8 mouse cellular contexts compared by ENCODE assay signal in genomic region chr2:71982868-71983597, GRCm38 (mm10). TPM values are rescaled to one million over a fixed set of nuclear protein-coding genes. Genes with fewer than 3 reads are reported as not detected.
A peak's percentile ranks its signal among the peaks of the same experiment; 100 is the strongest.
DNase-seq lines count a peak whose midpoint lies in the region; ATAC-seq and TF ChIP-seq lines count a peak whose summit lies in the region.
"Had no signal": no experiment of that assay in that cellular context is flagged by ENCODE, and none has a peak within 500 bp of the region (broad histone marks: within the 10 kb centered on the region; RNA-seq: fewer than 3 reads in every experiment).

No protein-coding gene starts in this region.

- no peak for DNase-seq in kidney, postnatal 36 days
- DNase-seq in CH12.LX (ENCODE audit: extremely low read depth) (peak; percentile 33), MEL (ENCODE audit: low read depth, low spot score) (peak; percentile 52)
- peak; percentile 38 for DNase-seq in liver, embryonic 13.5 days
- DNase-seq in embryonic facial prominence, embryonic 10.5 days (ENCODE audit: low spot score), result no peak
- no peak for DNase-seq in right cerebral cortex, postnatal 10 days (ENCODE audit: low spot score in 2 of 2)
- DNase-seq: gastrocnemius, postnatal 14 days had no signal

- H3K9me3 ChIP-seq in kidney, embryonic 14.5 days (ENCODE audit: control insufficient read depth, low read length), result no peaks in the 10 kb centered on the region
- H3K9me3 ChIP-seq in CH12.LX (replicated peaks; ENCODE audit: low read length), result peaks cover 3% of the 10 kb centered on the region
- H3K9me3 ChIP-seq in MEL (replicated peaks; ENCODE audit: insufficient read depth, low read length), result no peaks in the 10 kb centered on the region
- no peaks in the 10 kb centered on the region for H3K9me3 ChIP-seq in liver, embryonic 13.5 days (replicated peaks)
- H3K9me3 ChIP-seq in embryonic facial prominence, embryonic 10.5 days, result no peaks in the 10 kb centered on the region

- peaks cover 5% of the 10 kb centered on the region for H3K27me3 ChIP-seq in kidney, embryonic 14.5 days (ENCODE audit: control insufficient read depth, insufficient read depth, low read length)
- H3K27me3 ChIP-seq in CH12.LX (replicated peaks) (no peaks in the 10 kb centered on the region), MEL (ENCODE audit: control insufficient read depth in 1 of 2, insufficient read depth in 2 of 2, low read length in 2 of 2) (peaks cover 0 to 2% of the 10 kb centered on the region in 2 experiments; a peak in 3 of 4 replicates)
- peaks cover 35% of the 10 kb centered on the region for H3K27me3 ChIP-seq in liver, embryonic 13.5 days
- H3K27me3 ChIP-seq in embryonic facial prominence, embryonic 10.5 days (replicated peaks; ENCODE audit: low read depth, poor library complexity, severe bottlenecking), result peaks cover 60% of the 10 kb centered on the region

- TF ChIP-seq EP300 in CH12.LX (IDR thresholded peaks at IDR 0.05; ENCODE audit: low read length) (no peak), MEL (IDR thresholded peaks at IDR 0.05; ENCODE audit: low read depth in 1 of 2, low read length in 2 of 2) (peak in 1 of 2 experiments; percentile 24; a peak in 1 of 4 replicates)

- dilution Hi-C loops in CH12.LX (cut with MboI; ENCODE audit: extremely low pct_ligation_motif_present, extremely low pct_unique_long_range_greater_than_20kb, low sequenced_read_pairs), result no loop called here

- no peak for TF ChIP-seq CTCF in CH12.LX (conservative IDR thresholded peaks at IDR 0.05 in 1 of 2, IDR thresholded peaks at IDR 0.05 in 1 of 2; ENCODE audit: low read depth in 2 of 2, low read length in 2 of 2)
- no peak for TF ChIP-seq CTCF in MEL (IDR thresholded peaks at IDR 0.05 in 2 of 3, conservative IDR thresholded peaks at IDR 0.05 in 1 of 3; ENCODE audit: control insufficient read depth in 1 of 3, insufficient read depth in 1 of 3, low read depth in 2 of 3, low read length in 3 of 3, poor library complexity in 1 of 3, severe bottlenecking in 1 of 3)

- H3K4me2 ChIP-seq in kidney, embryonic 14.5 days (replicated peaks; ENCODE audit: low read depth, low read length), result no peak overlapping the region
- H3K4me2 ChIP-seq in CH12.LX (ENCODE audit: insufficient read depth, low read depth, poor library complexity, severe bottlenecking), result no peak overlapping the region; the same call in 1 of the 2 replicates
- peak overlapping the region; percentile 33 for H3K4me2 ChIP-seq in liver, embryonic 13.5 days

- H3K36me3 ChIP-seq in kidney, embryonic 14.5 days (ENCODE audit: control insufficient read depth, insufficient read depth, low read length), result no peaks in the 10 kb centered on the region
- no peaks in the 10 kb centered on the region for H3K36me3 ChIP-seq in CH12.LX (replicated peaks in 1 of 2; ENCODE audit: control insufficient read depth in 1 of 2, insufficient read depth in 1 of 2, low read length in 1 of 2)
- peaks cover 0 to 5% of the 10 kb centered on the region in 2 experiments; a peak in 2 of 4 replicates for H3K36me3 ChIP-seq in MEL (ENCODE audit: control insufficient read depth in 1 of 2, insufficient read depth in 2 of 2, low read length in 2 of 2)
- no peaks in the 10 kb centered on the region for H3K36me3 ChIP-seq in liver, embryonic 13.5 days
- no peaks in the 10 kb centered on the region for H3K36me3 ChIP-seq in embryonic facial prominence, embryonic 10.5 days (replicated peaks)

- no peak overlapping the region for H3K9ac ChIP-seq in kidney, embryonic 14.5 days (ENCODE audit: low read depth, low read length)
- H3K9ac ChIP-seq in CH12.LX (ENCODE audit: insufficient read depth, low read depth) (no peak overlapping the region), MEL (ENCODE audit: control insufficient read depth, low read depth, low read length, poor library complexity, severe bottlenecking) (no peak overlapping the region; the same call in 1 of the 2 replicates)
- H3K9ac ChIP-seq in liver, embryonic 13.5 days, result no peak overlapping the region

- TF ChIP-seq POLR2A in CH12.LX (IDR thresholded peaks at IDR 0.05; ENCODE audit: low read depth, low read length), result no peak
- no peak for TF ChIP-seq POLR2A in MEL (IDR thresholded peaks at IDR 0.05; ENCODE audit: control insufficient read depth in 1 of 2, insufficient read depth in 1 of 2, low read depth in 1 of 2, low read length in 2 of 2, poor library complexity in 1 of 2)

- TF ChIP-seq RAD21 in CH12.LX (IDR thresholded peaks at IDR 0.05; ENCODE audit: low read depth, low read length), result no peak
- no peak for TF ChIP-seq RAD21 in MEL (IDR thresholded peaks at IDR 0.05; ENCODE audit: low read depth, low read length)

- H3K27ac ChIP-seq in kidney, embryonic 14.5 days (ENCODE audit: low read depth, low read length), result no peak overlapping the region
- no peak overlapping the region for H3K27ac ChIP-seq in CH12.LX (ENCODE audit: insufficient read depth, low read depth)
- H3K27ac ChIP-seq in MEL (ENCODE audit: control insufficient read depth, low read depth, low read length), result no peak overlapping the region
- H3K27ac ChIP-seq in liver, embryonic 13.5 days, result peak overlapping the region; percentile 42
- H3K27ac ChIP-seq in embryonic facial prominence, embryonic 10.5 days (replicated peaks), result no peak overlapping the region

- peak; percentile 86 for ATAC-seq in kidney, embryonic 14.5 days (ENCODE audit: low FRiP score, low TSS enrichment)
- peak; percentile 91 for ATAC-seq in liver, embryonic 13.5 days (ENCODE audit: low read depth)

- WGBS in kidney, embryonic 14.5 days, result 54% methylated on average over 10 of the region's 10 CpGs
- WGBS in liver, embryonic 13.5 days (ENCODE audit: insufficient replicate concordance), result 44% methylated on average over 10 of the region's 10 CpGs
- WGBS in embryonic facial prominence, embryonic 10.5 days, result 71% methylated on average over 10 of the region's 10 CpGs

- H3K79me2 ChIP-seq in CH12.LX (replicated peaks; ENCODE audit: control insufficient read depth, extremely low read depth, insufficient read depth, poor library complexity, severe bottlenecking) (no peaks in the 10 kb centered on the region), MEL (ENCODE audit: control insufficient read depth, insufficient read depth, low read length, poor library complexity) (no peaks in the 10 kb centered on the region)

- H3K4me3 ChIP-seq in kidney, embryonic 14.5 days (ENCODE audit: low read length), result no peak overlapping the region
- no peak overlapping the region for H3K4me3 ChIP-seq in CH12.LX (replicated peaks in 1 of 3; ENCODE audit: low read depth in 2 of 3, low read length in 2 of 3, poor library complexity in 1 of 3)
- H3K4me3 ChIP-seq in MEL (ENCODE audit: control insufficient read depth in 1 of 2, insufficient read depth in 1 of 2, low read depth in 2 of 2, low read length in 2 of 2), result peak overlapping the region; percentile 6 to 28; a peak in 2 of 4 replicates
- H3K4me3 ChIP-seq in liver, embryonic 13.5 days (replicated peaks), result peak overlapping the region; percentile 10; the same call in 1 of the 2 replicates
- H3K4me3 ChIP-seq in embryonic facial prominence, embryonic 10.5 days, result no peak overlapping the region

- 0 out of 2 replicates have a peak, but pooled peaks cover 5% of the 10 kb centered on the region for H3K4me1 ChIP-seq in kidney, embryonic 14.5 days (ENCODE audit: control insufficient read depth, insufficient read depth, low read length)
- peaks cover 2 to 40% of the 10 kb centered on the region in 2 experiments; a peak in 2 of 4 replicates for H3K4me1 ChIP-seq in CH12.LX (ENCODE audit: control insufficient read depth in 1 of 2, insufficient read depth in 2 of 2)
- H3K4me1 ChIP-seq in MEL (ENCODE audit: control insufficient read depth in 1 of 2, insufficient read depth in 2 of 2, low read length in 2 of 2), result peaks cover 0 to 4% of the 10 kb centered on the region in 2 experiments; a peak in 2 of 4 replicates
- H3K4me1 ChIP-seq in liver, embryonic 13.5 days (replicated peaks), result peaks cover 11% of the 10 kb centered on the region
- peaks cover 11% of the 10 kb centered on the region for H3K4me1 ChIP-seq in embryonic facial prominence, embryonic 10.5 days

- in situ Hi-C loops in CH12.LX (cut with MboI; ENCODE audit: low pct_ligation_motif_present, low pct_unique_long_range_greater_than_20kb, low sequenced_read_pairs), result no loop called here

TF ChIP-seq in CH12.LX, 34 proteins besides CTCF, POLR2A, EP300 and RAD21 (continues in another document):
- TF ChIP-seq MAFK (IDR thresholded peaks at IDR 0.05; ENCODE audit: insufficient replicate concordance, low read length) (no peak), SIN3A (IDR thresholded peaks at IDR 0.05; ENCODE audit: low read length) (no peak), JUND (conservative IDR thresholded peaks at IDR 0.05; ENCODE audit: low read depth, low read length) (no peak), PAX5 (IDR thresholded peaks at IDR 0.05; ENCODE audit: low read length) (no peak), USF2 (conservative IDR thresholded peaks at IDR 0.05; ENCODE audit: low read depth, low read length) (no peak), ZMIZ1 (IDR thresholded peaks at IDR 0.05; ENCODE audit: low read depth, low read length) (no peak), NELFE (IDR thresholded peaks at IDR 0.05; ENCODE audit: low read depth, low read length) (no peak), MAX (IDR thresholded peaks at IDR 0.05; ENCODE audit: low read length) (no peak), UBTF (IDR thresholded peaks at IDR 0.05; ENCODE audit: low read depth, low read length) (no peak)

TF ChIP-seq in MEL, 35 proteins besides CTCF, POLR2A, EP300 and RAD21 (continues in another document):
- TF ChIP-seq POLR2AphosphoS2 (IDR thresholded peaks at IDR 0.05; ENCODE audit: low read length) (no peak), E2F4 (IDR thresholded peaks at IDR 0.05; ENCODE audit: borderline replicate concordance, low read depth, low read length) (no peak), GATA1 (IDR thresholded peaks at IDR 0.05; ENCODE audit: low read depth, low read length) (no peak), MAX (IDR thresholded peaks at IDR 0.05; ENCODE audit: low read length) (no peak), USF1 (IDR thresholded peaks at IDR 0.05; ENCODE audit: low read depth, low read length) (no peak), BHLHE40 (IDR thresholded peaks at IDR 0.05; ENCODE audit: borderline replicate concordance, low read depth, low read length) (no peak), MXI1 (IDR thresholded peaks at IDR 0.05; ENCODE audit: low read depth, low read length) (no peak), JUND (IDR thresholded peaks at IDR 0.05; ENCODE audit: low read depth, low read length) (no peak), ZKSCAN1 (IDR thresholded peaks at IDR 0.05; ENCODE audit: low read depth, low read length) (no peak)

RNA-seq across cellular contexts. Expression of gene Rapgef4, which starts 2.0 kb away (rescaled TPM):
- 4.2 and 5.1 TPM in 2 replicates for polyA plus RNA-seq in kidney, embryonic 14.5 days (2014; fragmentation: Nextera tagmentation; extraction: Ambion mirVana)
- total RNA-seq in CH12.LX (2012; rRNA removed) (0.13 TPM in 1 of 2 replicates, not detected in the other), CH12.LX (2014; rRNA removed) (0.05 and 0.12 TPM in 2 replicates), MEL (2012; rRNA removed) (not detected in 2 replicates)
- polyA plus RNA-seq in CH12.LX (2012; ENCODE audit: insufficient read length, low read depth) (0.11 TPM in 1 of 2 replicates, not detected in the other), MEL (2012; ENCODE audit: insufficient read depth in 1 of 2, insufficient read length in 2 of 2, low read depth in 1 of 2, low replicate concordance in 2 of 2, missing spikeins in 1 of 2) (not detected)
- polyA plus RNA-seq in liver, embryonic 13.5 days (2015; fragmentation: Nextera tagmentation; extraction: Ambion mirVana), result 2.7 and 4.1 TPM in 2 replicates
- polyA plus RNA-seq in embryonic facial prominence, embryonic 10.5 days (2016; fragmentation: Nextera tagmentation; extraction: Ambion mirVana), result 2.9 and 3.5 TPM in 2 replicates

Comparison
In these comparisons a context has a peak if more than half of its experiments do, and no peak if none do; other contexts are left out.
1. H3K4me3 ChIP-seq: peak in MEL (2 of 2) and liver, embryonic 13.5 days (single experiment); none in kidney, embryonic 14.5 days (single experiment), CH12.LX (0 of 3) and embryonic facial prominence, embryonic 10.5 days (single experiment).
2. DNase-seq: peak in CH12.LX (single experiment), MEL (single experiment) and liver, embryonic 13.5 days (single experiment); none in kidney, postnatal 36 days (0 of 2), embryonic facial prominence, embryonic 10.5 days (single experiment) and right cerebral cortex, postnatal 10 days (0 of 2).